Mouse (Mus musculus) G1E (cell line): ENCODE measurements around the gene Pgap1.

Experiments used
- CTCF ChIP-seq: IDR thresholded peaks from 2 replicates; pipeline ENCODE4 v1.5.1; 2012; ENCODE audit warnings: low read depth, low read length, inconsistent platforms, mixed read lengths
- GATA2 ChIP-seq: IDR thresholded peaks from 2 replicates; pipeline ENCODE4 v1.6.1; 2012; ENCODE audit warnings: low read depth, low read length, inconsistent platforms, borderline replicate concordance
- POLR2AphosphoS5 ChIP-seq: IDR thresholded peaks from 2 replicates; pipeline ENCODE4 v1.6.1; 2012; ENCODE audit warnings: low read depth, low read length, inconsistent platforms; ENCODE audit not compliant: insufficient replicate concordance

GRCm38 (mm10) chr1:54600275-54600674 is 42.8 kb upstream of the Pgap1 start:
- TF ChIP-seq CTCF (no peak), POLR2AphosphoS5 (no peak), GATA2 (no peak)
